Comparison of ENCODE assay signal across 18 mouse cellular contexts in genomic region chr1:54877423-54878073, GRCm38 (mm10). TPM values are rescaled to one million over a fixed set of nuclear protein-coding genes. Genes with fewer than 3 reads are reported as not detected.
DNase-seq lines count a peak whose midpoint lies in the region; ATAC-seq lines count a peak whose summit lies in the region.
"Had no signal": no experiment of that assay in that cellular context is flagged by ENCODE, and none has a peak within 500 bp of the region (broad histone marks: within the 10 kb centered on the region; RNA-seq: fewer than 3 reads in every experiment).

No protein-coding gene starts in this region.

- H3K27ac ChIP-seq in lung, embryonic 15.5 days: 0 out of 2 replicates have a peak overlapping the region, but pooled peaks have one; percentile 29
- peak overlapping the region; percentile 51 for H3K27ac ChIP-seq in forebrain, embryonic 13.5 days
- H3K27ac ChIP-seq in kidney, embryonic 15.5 days: no peak overlapping the region
- H3K27ac ChIP-seq: embryonic facial prominence, embryonic 15.5 days; liver, embryonic 12.5 days; midbrain, embryonic 13.5 days had no signal

- H3K9ac ChIP-seq in lung, embryonic 15.5 days: no peak overlapping the region
- no peak overlapping the region for H3K9ac ChIP-seq in forebrain, embryonic 13.5 days
- H3K9ac ChIP-seq in kidney, embryonic 15.5 days: no peak overlapping the region
- H3K9ac ChIP-seq: embryonic facial prominence, embryonic 15.5 days; liver, embryonic 12.5 days; lung, embryonic 14.5 days; midbrain, embryonic 13.5 days had no signal

- peaks cover 40% of the 10 kb centered on the region for H3K4me1 ChIP-seq in lung, embryonic 15.5 days
- H3K4me1 ChIP-seq in forebrain, embryonic 13.5 days: peaks cover 21% of the 10 kb centered on the region
- no peaks in the 10 kb centered on the region for H3K4me1 ChIP-seq in kidney, embryonic 15.5 days
- H3K4me1 ChIP-seq: liver, embryonic 12.5 days had no signal

- H3K4me3 ChIP-seq in lung, embryonic 15.5 days: no peak overlapping the region
- H3K4me3 ChIP-seq in forebrain, embryonic 13.5 days: no peak overlapping the region
- no peak overlapping the region for H3K4me3 ChIP-seq in kidney, embryonic 15.5 days (replicated peaks)
- H3K4me3 ChIP-seq: embryonic facial prominence, embryonic 15.5 days; liver, embryonic 12.5 days; midbrain, embryonic 13.5 days; myocyte had no signal

- WGBS in lung, embryonic 15.5 days: 57% methylated on average over 10 of the region's 10 CpGs
- 11% methylated on average over 10 of the region's 10 CpGs for WGBS in forebrain, embryonic 13.5 days
- WGBS in kidney, embryonic 15.5 days: 65% methylated on average over 10 of the region's 10 CpGs

- H3K4me2 ChIP-seq in lung, embryonic 15.5 days: no peak overlapping the region
- peak overlapping the region; percentile 47 for H3K4me2 ChIP-seq in forebrain, embryonic 13.5 days
- H3K4me2 ChIP-seq in kidney, embryonic 15.5 days: no peak overlapping the region
- H3K4me2 ChIP-seq: embryonic facial prominence, embryonic 15.5 days; liver, embryonic 12.5 days; lung, embryonic 14.5 days; midbrain, embryonic 13.5 days had no signal

- no peak for DNase-seq in lung, postnatal 10 days
- peak; percentile 51 for DNase-seq in adipocyte (ENCODE audit: low spot score)
- no peak for DNase-seq in cerebellum, adult 11 months
- DNase-seq: cerebellum, adult 11-12 months; cerebellum, postnatal 14 days; gastrocnemius, postnatal 36 days; kidney, adult 2 months; kidney, postnatal 25 days; lung, embryonic 14.5 days had no signal

- no peak for ATAC-seq in lung, embryonic 15.5 days (ENCODE audit: borderline replicate concordance, extremely low read depth, low FRiP score, low TSS enrichment)
- ATAC-seq in forebrain, embryonic 13.5 days: peak; percentile 74; the same call in 1 of the 2 replicates
- ATAC-seq in megakaryocyte, adult 5-6 weeks (ENCODE audit: poor library complexity, severe bottlenecking): peak; percentile 36; the same call in 1 of the 2 replicates
- ATAC-seq in kidney, embryonic 15.5 days (replicated peaks; ENCODE audit: low FRiP score): no peak
- ATAC-seq: liver, embryonic 12.5 days; midbrain, embryonic 13.5 days had no signal

- no peaks in the 10 kb centered on the region for H3K27me3 ChIP-seq in lung, embryonic 15.5 days
- H3K27me3 ChIP-seq in forebrain, embryonic 13.5 days: no peaks in the 10 kb centered on the region
- no peaks in the 10 kb centered on the region for H3K27me3 ChIP-seq in kidney, embryonic 15.5 days
- H3K27me3 ChIP-seq: CH12.LX; embryonic facial prominence, embryonic 15.5 days; liver, embryonic 12.5 days; midbrain, embryonic 13.5 days had no signal

- no peaks in the 10 kb centered on the region for H3K36me3 ChIP-seq in lung, embryonic 15.5 days
- H3K36me3 ChIP-seq in forebrain, embryonic 13.5 days (ENCODE audit: poor library complexity, severe bottlenecking): no peaks in the 10 kb centered on the region
- H3K36me3 ChIP-seq in kidney, embryonic 15.5 days: no peaks in the 10 kb centered on the region
- H3K36me3 ChIP-seq: embryonic facial prominence, embryonic 15.5 days; liver, embryonic 12.5 days; midbrain, embryonic 13.5 days had no signal

- H3K9me3 ChIP-seq in lung, embryonic 15.5 days: no peaks in the 10 kb centered on the region
- no peaks in the 10 kb centered on the region for H3K9me3 ChIP-seq in forebrain, embryonic 13.5 days (replicated peaks)
- H3K9me3 ChIP-seq in kidney, embryonic 15.5 days (replicated peaks): no peaks in the 10 kb centered on the region
- H3K9me3 ChIP-seq: embryonic facial prominence, embryonic 15.5 days; liver, embryonic 12.5 days; midbrain, embryonic 13.5 days had no signal

RNA-seq across cellular contexts. Expression of gene Ankrd44, which starts 48.6 kb away (rescaled TPM):
- polyA plus RNA-seq in lung, embryonic 15.5 days (2015; fragmentation: Nextera tagmentation; extraction: Ambion mirVana): 16.6 and 18.0 TPM in 2 replicates
- 15.7 and 16.6 TPM in 2 replicates for polyA plus RNA-seq in forebrain, embryonic 13.5 days (2015; fragmentation: Nextera tagmentation; extraction: Ambion mirVana)
- 205 and 209 TPM in 2 replicates for total RNA-seq in megakaryocyte, adult 5-6 weeks (2015)
- 124 and 138 TPM in 2 replicates for total RNA-seq in megakaryocyte, adult 5-6 weeks (2017)
- 7.4 and 7.9 TPM in 2 replicates for polyA plus RNA-seq in kidney, embryonic 15.5 days (2015; fragmentation: Nextera tagmentation; extraction: Ambion mirVana)

Comparison
In these comparisons a context has a peak if more than half of its experiments do, and no peak if none do; other contexts are left out.
1. ATAC-seq: peak in forebrain, embryonic 13.5 days (single experiment) and megakaryocyte, adult 5-6 weeks (single experiment); none in lung, embryonic 15.5 days (single experiment) and kidney, embryonic 15.5 days (single experiment).